Mouse (Mus musculus) retina, postnatal 1 day (tissue): ENCODE results near the gene Tmem52.
"Not testable (repeated sequence)": the region's sequence is repeated elsewhere in the genome, so short reads cannot be mapped to it uniquely, and the experiment has no call there.

Source experiments
- DNase-seq: peaks from one replicate; pipeline ENCODE4 v3.0.0-alpha.2; 2012

Gene Tmem52

GRCm38 (mm10) chr4:155472716-155473290, 3.9 kb downstream of the Tmem52 start:
- no peak for DNase-seq

- peak; percentile 70 for DNase-seq
These were observed 4.4 kb downstream of the Tmem52 start for GRCm38 (mm10) chr4:155473319-155473718.

- not testable (repeated sequence) for DNase-seq
These were observed 4.9 kb downstream of the Tmem52 start for GRCm38 (mm10) chr4:155473796-155474195.

GRCm38 (mm10) chr4:155481381-155482124, 12.6 kb downstream of the Tmem52 start:
- peak; percentile 88 for DNase-seq

- DNase-seq = no peak
These were observed 13.2 kb downstream of the Tmem52 start for GRCm38 (mm10) chr4:155482125-155482480.

GRCm38 (mm10) chr4:155482733-155483540, 14.0 kb downstream of the Tmem52 start:
- DNase-seq = no peak

- DNase-seq = no peak
These were observed 16.6 kb downstream of the Tmem52 start for GRCm38 (mm10) chr4:155485521-155485920.

GRCm38 (mm10) chr4:155487746-155488145, 18.8 kb downstream of the Tmem52 start:
- DNase-seq = no peak

GRCm38 (mm10) chr4:155488232-155489025, 19.5 kb downstream of the Tmem52 start:
- peak; percentile 92 for DNase-seq

- DNase-seq = no peak
These were observed 20.4 kb downstream of the Tmem52 start for GRCm38 (mm10) chr4:155489101-155489970.

GRCm38 (mm10) chr4:155490456-155490855, 21.5 kb downstream of the Tmem52 start:
- DNase-seq = no peak

- peak; percentile 94 for DNase-seq
These were observed 22.1 kb downstream of the Tmem52 start, which contains the start of gene Gnb1 for GRCm38 (mm10) chr4:155490990-155491504. TSS of gene Gnb1 (plus strand) at chr4:155491361.

GRCm38 (mm10) chr4:155491529-155492130, 22.7 kb downstream of the Tmem52 start:
- DNase-seq = peak; percentile 53

- peak; percentile 70 for DNase-seq
These were observed 23.3 kb downstream of the Tmem52 start for GRCm38 (mm10) chr4:155492131-155492633.

GRCm38 (mm10) chr4:155494891-155495290, 26.0 kb downstream of the Tmem52 start:
- DNase-seq = peak; percentile 78

- DNase-seq = no peak
These were observed 29.0 kb downstream of the Tmem52 start for GRCm38 (mm10) chr4:155497963-155498362.

GRCm38 (mm10) chr4:155501126-155501525, 32.2 kb downstream of the Tmem52 start:
- no peak for DNase-seq

- no peak for DNase-seq
These were observed 36.2 kb downstream of the Tmem52 start for GRCm38 (mm10) chr4:155505067-155505466.

- no peak for DNase-seq
These were observed 36.9 kb downstream of the Tmem52 start for GRCm38 (mm10) chr4:155505671-155506295.

- no peak for DNase-seq
These were observed 39.7 kb downstream of the Tmem52 start for GRCm38 (mm10) chr4:155508614-155509013.
